Mouse (Mus musculus): ENCODE results near the gene Ttn. TPM values are rescaled to one million over a fixed set of nuclear protein-coding genes. Genes with fewer than 3 reads are reported as not detected.

Ttn gene
- total RNA-seq, 2 experiments from 2014 or later, result 4,187 to 4,191 TPM

DNA sequence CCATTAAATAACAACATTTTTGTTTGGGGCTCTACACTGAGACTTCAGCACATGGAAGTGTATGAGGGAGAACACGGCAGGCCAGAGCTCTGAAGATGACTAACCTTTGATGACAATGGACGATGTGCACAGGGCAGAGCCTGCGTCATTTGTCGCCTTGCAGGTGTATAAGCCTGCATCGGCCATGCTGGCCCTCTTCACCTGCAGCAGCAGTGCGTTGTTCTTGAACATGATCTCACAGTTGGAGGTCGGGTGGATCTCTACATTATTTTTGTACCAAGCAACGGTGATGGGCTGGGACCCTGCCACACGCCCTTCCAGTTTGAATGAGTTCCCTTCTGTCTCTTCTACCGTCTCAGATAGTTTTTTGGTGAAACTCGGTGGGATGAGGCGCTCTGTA is 106.8 kb downstream of the Ttn start:
- no peak for DNase-seq
- intact Hi-C loops (cut with DNase I; ENCODE audit: low total_unique reads), result no loop called here

DNA sequence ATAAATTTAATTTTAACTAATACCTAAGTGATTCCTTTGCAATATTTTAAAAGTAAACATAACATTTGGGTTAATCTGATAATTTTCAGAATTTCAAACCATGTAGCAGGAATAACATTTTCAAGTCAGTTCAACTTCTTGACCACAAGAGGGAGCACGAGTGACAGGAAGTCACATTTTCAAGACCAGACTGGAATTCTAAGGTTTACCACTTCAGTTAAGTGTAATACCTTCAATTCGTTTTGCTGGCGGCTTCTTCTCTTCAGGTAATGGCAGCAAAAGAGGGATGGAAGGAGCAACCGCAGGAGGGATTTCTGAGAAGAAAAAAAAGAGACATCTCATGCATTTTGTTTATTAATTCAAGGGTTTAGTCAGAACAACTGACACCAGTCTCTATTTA is 115.4 kb downstream of the Ttn start:
- intact Hi-C loops (cut with DNase I; ENCODE audit: low total_unique reads), result no loop called here
- DNase-seq, result no peak

DNA sequence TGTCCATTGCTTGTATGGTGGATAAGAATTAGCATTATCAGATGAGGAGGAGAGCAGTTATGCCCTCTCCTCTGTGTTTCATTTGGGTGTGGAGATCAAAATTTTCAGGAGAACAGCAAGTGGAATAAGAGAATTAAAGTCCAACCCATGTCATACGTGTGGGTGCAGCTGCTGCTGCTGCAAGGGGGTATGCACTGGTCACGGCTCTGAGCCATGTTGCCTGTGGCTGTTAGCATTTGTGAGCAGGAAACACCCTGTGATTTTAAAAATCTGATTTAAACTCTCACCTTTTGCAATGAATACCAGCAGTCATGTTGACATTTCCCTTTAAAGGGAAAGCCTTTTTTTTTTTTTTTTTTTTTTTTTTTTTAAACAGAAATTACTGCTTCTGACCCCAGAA is 116.8 kb downstream of the Ttn start:
- intact Hi-C loops (cut with DNase I; ENCODE audit: low total_unique reads), result no loop called here
- DNase-seq, result no peak

DNA sequence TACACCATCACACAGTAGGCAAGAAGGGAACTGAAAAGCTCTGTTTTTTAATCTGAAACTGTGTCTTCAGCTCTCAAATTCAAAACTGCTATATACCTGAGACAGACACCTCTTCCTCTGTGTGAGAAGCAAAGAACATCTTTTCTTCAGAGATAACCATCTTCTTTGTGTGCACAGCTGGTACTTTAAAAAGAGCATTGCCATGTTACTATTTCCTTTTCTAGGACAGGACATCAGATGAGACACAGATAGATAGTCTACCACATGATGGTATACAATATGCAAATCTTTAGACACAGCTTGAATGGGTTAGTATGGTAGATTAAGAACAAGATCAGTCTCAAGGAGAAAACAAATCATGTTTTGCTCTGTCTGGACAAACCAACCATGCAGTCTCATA is 121.0 kb downstream of the Ttn start:
- intact Hi-C loops (cut with DNase I; ENCODE audit: low total_unique reads), result no loop called here
- no peak for DNase-seq

DNA sequence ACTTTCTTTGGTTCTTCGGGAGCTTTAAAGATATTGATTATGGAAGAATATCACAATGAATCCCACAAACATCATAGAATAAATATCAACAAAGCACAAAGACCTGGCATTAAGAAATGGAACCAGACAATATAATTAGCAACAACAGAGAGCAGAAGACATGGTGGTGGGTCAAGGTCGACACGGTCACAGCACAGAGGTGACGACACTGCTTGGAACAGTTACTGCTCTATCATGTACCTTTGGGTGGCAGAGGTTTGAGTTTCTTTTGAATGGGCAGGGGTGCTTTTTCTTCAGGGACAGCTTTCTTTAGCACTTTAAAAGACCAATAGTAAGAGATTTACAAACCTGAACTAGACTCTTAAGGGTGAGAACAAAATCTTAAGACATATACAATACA is 132.3 kb downstream of the Ttn start:
- no peak for DNase-seq
- intact Hi-C loops (cut with DNase I; ENCODE audit: low total_unique reads), result no loop called here

DNA sequence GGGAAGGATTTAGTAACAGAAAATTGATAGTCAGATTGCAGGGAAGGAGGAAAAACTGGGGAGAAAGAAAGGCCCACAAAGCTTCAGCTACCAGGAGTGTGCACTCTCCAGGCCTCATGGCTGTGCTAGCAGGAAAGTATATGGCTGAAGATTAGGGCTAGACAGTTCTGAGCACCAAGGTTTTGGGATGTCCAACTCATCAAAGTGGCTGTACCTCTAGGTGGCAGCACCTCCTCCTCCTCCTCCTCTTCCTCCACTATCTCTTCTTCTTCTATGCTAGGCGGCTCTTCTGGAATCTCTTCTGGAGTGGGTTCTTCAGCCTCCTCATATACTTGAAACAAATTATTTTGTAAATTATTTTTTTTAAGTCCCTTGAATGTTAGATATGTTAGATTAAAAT is 139.2 kb downstream of the Ttn start:
- no peak for DNase-seq
- intact Hi-C loops (cut with DNase I; ENCODE audit: low total_unique reads), result no loop called here

DNA sequence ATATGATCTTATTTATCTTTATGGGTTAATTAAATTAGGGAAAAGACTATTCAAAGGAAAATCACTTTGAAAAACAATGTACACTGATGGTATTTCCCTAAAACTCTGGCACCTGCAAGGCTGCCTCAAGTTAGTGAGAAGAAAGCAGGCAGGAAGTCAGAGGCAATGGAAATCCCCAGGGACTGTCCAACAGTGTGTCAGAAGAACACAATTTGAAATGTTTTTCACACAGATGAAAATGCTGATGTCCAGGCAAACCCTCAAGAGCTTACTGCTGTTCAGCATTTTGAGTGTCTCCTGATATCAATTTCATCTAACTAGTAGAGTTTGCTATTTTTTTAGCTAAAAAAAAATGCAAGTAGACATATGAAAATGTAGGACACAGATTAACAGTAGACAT is 161.9 kb downstream of the Ttn start:
- intact Hi-C loops (cut with DNase I; ENCODE audit: low total_unique reads), result no loop called here

DNA sequence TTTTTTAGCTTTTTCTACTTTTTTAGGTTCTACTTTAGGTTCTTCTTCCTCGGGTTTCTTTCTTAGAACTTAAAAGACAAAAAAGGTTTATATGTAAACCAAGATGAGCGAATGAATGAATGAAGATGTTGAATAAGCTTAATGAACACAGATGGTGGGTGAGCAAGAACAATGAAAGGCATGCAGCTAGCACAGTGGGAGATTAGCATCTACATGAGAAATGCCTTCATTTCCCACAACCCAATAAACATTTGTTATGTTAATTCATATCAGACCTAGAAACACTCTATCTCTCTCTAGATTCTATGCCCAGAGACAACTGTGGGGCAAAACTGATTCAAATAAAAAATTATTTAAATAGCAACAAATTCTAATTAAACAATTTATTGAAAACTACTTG is 164.6 kb downstream of the Ttn start:
- DNase-seq, result no peak
- intact Hi-C loops (cut with DNase I; ENCODE audit: low total_unique reads), result no loop called here

More for the DNA sequence above, 161.9 kb downstream of the Ttn start:
- DNase-seq, result no peak

DNA sequence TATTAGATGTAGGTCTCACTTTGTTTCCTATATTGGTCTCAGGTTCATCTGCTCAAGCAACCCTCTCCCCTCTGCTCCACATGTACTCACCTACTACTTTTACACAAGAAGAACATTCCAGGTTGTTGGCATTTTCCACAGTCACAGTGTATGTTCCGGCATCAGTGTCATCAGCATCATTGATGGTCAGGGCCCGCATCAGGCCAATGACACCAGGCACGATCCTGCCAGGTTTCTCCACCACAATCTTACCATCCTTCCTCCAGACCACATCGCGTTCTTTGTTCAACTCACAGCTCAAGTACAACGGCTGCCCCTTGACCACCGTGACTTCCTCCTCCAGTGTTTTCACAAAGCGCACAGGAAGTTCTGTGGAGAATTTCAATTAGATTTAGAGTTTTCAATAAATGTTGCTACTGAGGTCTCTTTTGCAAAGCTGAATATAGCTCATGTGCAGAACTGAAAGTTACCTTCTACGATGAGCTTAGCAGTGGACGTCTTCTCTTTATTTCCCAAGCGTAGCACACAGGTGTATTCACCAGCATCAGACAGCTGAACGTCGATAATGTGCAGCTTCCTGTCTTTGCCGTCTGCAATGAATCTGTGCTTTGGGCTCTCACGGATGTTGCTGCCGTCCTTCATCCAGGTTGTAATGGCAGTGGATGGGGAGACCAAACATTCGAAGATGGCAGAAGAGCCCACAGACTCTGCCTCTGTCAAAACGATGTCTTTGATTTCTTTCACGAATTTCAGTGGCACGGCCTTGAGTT is 168.1 kb downstream of the Ttn start:
- intact Hi-C loops (cut with DNase I; ENCODE audit: low total_unique reads), result no loop called here
- no peak for DNase-seq

DNA sequence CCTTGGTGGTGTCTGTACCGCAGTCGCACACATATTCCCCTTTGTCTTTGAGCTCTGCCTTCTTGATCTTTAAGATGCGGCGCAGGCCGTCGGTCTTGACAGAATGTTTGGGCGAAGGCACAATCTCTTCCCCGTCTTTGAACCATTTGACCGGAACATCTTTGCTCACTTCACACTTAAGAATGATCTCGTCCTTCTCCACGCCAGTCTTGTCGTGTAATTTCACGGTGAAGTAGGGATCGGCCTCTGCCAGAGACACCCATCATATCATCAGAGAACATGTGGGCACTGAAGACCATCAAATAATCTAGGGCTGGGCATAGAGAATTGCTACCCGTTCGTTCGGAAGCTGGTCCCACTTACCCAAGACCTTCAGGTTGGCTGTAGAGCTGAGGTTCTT is 171.2 kb downstream of the Ttn start:
- no peak for DNase-seq
- intact Hi-C loops (cut with DNase I; ENCODE audit: low total_unique reads), result no loop called here

DNA sequence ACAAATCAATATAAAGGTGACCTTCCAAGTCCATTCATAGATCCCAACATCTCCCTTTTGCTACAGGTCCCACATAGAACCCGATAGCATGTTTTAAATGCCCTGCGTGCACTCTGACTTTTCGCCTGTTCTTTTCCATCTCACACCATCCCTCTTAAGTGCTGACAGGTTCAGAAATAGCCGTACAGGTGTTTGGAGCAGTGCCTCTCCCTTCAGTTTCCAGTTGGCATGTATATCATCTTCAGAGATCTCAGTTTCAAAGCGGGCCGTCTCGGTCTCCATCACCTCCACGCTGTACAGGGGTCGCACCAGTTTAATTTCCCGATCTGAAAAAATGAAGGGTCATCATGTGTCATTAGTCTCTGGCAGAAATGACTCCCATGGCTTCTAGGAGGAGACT is 174.0 kb downstream of the Ttn start:
- intact Hi-C loops (cut with DNase I; ENCODE audit: low total_unique reads), result no loop called here
- no peak for DNase-seq

DNA sequence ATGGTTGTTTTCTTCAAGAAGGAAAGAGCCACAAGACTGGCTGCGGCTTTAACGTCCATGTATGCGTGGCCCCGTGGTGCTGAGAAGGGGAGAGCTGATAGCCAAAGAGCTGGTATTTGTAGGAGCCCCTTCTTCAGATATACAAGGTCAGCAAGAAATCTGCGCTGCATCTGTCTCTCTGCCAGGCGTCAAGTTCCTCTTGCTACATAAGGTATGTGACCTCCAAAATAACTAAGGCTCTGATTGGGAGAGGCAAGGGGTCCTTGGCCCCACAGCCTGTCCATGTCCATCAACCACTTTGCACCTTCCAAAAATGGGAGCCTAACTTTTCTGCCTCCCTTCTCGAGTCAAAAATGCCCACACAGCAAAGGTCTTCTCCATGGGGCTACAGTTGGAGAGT is 175.1 kb downstream of the Ttn start:
- intact Hi-C loops (cut with DNase I; ENCODE audit: low total_unique reads), result no loop called here
- peak; percentile 45 for DNase-seq

DNA sequence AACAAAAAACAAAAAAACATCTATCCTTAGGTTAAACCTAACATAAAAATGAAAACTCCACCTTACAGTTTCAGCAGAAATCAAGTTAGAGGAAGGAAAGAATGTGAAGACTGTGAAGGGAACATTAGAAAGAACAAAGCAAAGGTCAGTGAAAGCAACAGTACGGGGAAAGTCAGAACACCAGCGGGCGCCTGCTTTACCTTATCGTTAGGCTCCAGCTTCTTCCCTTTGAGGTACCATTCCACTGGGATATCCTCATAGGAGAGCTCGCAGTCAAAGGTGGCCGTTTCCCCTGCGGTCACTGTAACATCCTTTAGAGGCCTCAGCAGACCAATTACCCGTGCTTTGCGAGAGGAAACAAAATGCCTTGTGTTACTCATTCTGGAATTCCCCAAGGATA is 175.5 kb downstream of the Ttn start:
- no peak for DNase-seq
- intact Hi-C loops (cut with DNase I; ENCODE audit: low total_unique reads), result no loop called here

DNA sequence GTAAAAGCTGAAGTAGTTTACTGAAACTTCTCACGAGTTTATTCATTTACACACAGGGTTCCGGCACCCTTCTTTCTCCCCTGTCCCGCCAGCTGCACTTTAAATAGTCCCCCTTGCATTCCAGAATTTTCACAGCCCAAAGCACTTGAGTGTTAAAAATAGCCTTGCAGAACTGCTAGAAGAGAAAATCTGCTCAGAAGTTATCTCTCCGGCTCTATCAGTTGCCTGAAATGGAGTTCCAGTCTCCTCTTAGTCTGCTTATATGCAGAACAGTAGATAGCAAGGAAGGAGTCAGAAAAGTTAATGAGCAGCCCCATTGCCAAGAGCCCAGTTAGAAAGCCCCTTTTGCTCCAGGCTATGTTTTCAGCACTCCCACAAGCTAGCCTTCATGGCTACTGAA is 176.0 kb downstream of the Ttn start:
- intact Hi-C loops (cut with DNase I; ENCODE audit: low total_unique reads), result no loop called here
- DNase-seq, result no peak

DNA sequence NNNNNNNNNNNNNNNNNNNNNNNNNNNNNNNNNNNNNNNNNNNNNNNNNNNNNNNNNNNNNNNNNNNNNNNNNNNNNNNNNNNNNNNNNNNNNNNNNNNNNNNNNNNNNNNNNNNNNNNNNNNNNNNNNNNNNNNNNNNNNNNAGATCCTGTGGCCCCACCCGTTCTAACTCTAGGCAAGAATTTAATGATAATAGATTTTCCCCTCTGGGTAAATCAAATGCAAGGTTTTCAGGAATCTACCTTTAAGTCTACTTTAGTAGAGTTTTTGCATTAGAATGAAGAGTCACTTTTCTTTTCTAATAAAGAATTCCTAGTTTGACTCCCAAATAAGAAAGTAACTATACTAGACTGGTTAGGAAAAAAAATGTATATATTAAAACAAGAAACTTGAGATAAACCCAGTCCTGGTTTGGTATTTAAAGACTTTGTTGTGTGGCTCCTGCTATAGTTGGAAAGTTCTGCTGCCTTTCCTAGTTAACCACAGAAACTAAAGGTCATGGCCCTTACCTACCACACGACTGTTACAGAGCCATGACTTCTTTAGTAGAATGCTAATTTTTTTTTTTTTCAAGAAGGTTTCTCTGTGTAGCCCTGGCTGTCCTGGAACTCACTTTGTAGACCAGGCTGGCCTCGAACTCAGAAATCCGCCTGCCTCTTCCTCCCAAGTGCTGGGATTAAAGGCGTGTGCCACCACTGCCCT is 177.0 kb downstream of the Ttn start:
- no peak for DNase-seq

DNA sequence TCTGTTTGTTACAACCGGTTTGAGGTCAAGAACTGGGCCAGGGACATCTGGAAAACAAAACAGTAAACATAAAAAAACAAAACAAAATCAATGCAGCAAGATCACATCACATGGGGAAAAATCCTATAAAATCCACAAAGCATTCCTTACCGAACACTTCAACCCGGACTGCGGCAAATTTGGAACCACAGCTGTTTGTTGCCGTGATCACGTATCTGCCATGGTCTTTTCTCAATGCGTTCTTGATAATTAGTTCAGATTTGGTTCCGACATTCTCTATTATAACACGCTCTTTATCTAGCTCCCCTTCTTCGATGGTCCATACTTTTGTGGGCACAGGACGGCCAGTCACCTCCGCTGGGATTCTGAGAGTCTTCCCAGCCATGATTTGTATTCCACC is 198.2 kb downstream of the Ttn start:
- intact Hi-C loops (cut with DNase I; ENCODE audit: low total_unique reads), result no loop called here

More for the DNA sequence above, 177.0 kb downstream of the Ttn start:
- intact Hi-C loops (cut with DNase I; ENCODE audit: low total_unique reads), result no loop called here

DNA sequence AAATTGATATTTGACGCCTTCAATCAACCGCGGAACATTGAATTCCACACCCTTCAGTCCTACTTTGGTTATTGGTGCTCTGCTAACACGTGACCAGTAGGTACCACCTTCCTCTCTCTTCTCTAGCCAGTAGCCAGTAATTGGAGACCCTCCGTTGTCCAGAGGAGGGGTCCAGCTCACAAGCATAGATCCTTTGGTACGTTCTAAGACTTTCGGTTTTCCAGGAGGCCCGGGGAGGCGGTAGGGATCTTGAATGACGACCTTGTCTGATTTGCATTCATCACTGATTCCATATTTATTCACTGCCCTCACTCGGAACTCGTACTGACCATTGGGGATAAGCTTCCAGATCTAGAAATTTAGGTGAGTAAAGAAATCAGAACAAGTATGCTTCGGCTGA is 201.6 kb downstream of the Ttn start:
- no peak for DNase-seq
- intact Hi-C loops (cut with DNase I; ENCODE audit: low total_unique reads), result no loop called here

More for the DNA sequence above, 198.2 kb downstream of the Ttn start:
- no peak for DNase-seq

DNA sequence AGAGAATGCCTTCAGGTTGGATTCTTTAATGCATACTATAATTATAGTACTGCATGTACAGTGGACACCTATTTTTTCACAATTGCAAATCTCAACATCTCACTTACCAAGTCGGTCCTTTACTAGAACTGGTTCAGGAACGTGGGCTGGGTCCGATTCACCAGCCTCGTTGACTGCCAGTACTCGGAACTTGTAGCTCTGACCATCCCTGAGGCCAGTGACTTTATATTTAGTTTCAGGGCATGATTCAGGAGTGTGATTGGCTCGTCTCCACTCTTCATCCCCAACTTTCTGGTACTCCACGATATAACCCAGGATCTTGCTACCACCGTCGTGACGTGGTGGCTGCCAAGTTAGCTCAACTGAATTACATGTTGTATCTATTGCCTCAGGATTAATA is 212.5 kb downstream of the Ttn start:
- intact Hi-C loops (cut with DNase I; ENCODE audit: low total_unique reads), result no loop called here
- no peak for DNase-seq

DNA sequence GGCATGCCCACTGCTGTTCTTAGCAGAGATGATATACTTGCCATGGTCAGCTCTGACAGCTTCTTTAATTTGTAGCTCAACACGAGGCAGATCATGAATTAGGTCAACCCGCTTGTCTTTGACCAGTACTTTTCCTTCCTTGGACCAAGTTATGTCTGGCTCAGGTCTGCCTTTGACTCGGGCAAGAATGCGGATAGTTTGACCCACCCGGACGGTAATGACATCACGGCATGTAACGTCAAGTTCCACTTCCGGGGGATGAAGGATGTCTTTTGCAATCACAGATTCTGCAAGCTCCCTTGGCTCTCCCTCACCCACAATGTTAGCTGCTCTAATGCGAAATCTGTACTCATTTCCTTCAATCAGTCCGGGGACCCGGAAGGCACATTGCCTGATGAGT is 215.1 kb downstream of the Ttn start:
- no peak for DNase-seq
- intact Hi-C loops (cut with DNase I; ENCODE audit: low total_unique reads), result no loop called here

DNA sequence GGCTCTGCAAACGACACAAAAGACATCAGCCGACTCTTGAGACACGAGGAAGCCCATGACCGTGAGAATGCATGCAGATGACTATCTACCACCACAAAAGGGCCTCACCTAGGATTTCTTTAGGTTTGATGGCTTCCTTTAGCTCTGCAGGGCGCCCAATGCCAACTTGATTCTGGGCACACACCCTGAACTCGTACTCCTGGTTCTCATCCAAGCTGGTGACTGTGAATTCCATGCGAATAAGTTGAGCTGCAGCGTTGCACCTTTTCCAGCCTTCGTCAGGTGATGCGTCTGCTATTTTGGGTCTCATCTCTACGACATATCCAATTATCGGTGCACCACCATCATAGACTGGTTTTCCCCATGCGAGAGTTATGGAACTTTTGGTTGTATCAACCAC is 217.8 kb downstream of the Ttn start:
- DNase-seq, result no peak
- intact Hi-C loops (cut with DNase I; ENCODE audit: low total_unique reads), result no loop called here

DNA sequence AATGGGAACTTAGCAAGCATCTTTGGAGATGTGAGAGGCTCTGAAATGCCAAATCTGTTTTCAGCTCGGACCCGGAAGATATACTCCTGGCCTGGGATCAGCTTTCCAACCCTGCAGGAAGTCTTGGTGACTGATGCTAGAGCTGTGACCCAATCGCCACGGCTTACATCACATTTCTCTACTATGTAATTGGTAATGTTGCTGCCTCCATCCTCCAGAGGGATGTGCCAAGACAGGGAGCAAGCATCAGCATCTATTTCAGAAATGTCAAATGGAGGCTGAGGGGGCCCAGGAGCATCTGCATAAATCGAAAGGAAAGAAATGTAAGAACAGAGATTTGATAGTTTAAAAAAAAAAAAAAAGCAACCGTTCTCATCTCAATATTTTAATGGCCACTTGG is 220.2 kb downstream of the Ttn start:
- no peak for DNase-seq
- intact Hi-C loops (cut with DNase I; ENCODE audit: low total_unique reads), result no loop called here

Measured in gastrocnemius, postnatal 14 days (tissue).